Mouse (Mus musculus) hindbrain, postnatal 0 days (tissue): Measurements from ENCODE around the gene Ildr1. TPM values are rescaled to one million over a fixed set of nuclear protein-coding genes. Genes with fewer than 3 reads are reported as not detected.

Source experiments
- ATAC-seq: fragments of 200-750 bp; cut with Nextera tagmentation; 2 replicates; pipeline ENCODE4 v1.8.0; 2017; ENCODE audit warnings: mild to moderate bottlenecking, moderate TSS enrichment, moderate library complexity
- DNase-seq: peaks from one replicate; pipeline ENCODE4 v3.0.0-alpha.2; 2015; ENCODE audit warnings: low spot score
- H3K27ac ChIP-seq: fragments of 300-500 bp; sonication (generic); 2 replicates; pipeline ENCODE4 v1.5.1; 2014; ENCODE audit warnings: mild to moderate bottlenecking
- H3K27me3 ChIP-seq: fragments of 300-500 bp; sonication (generic); 2 replicates; pipeline ENCODE4 v1.6.1; 2014; ENCODE audit warnings: low read length, mixed read lengths; ENCODE audit not compliant: insufficient read depth
- H3K36me3 ChIP-seq: fragments of 300-500 bp; sonication (generic); 2 replicates; pipeline ENCODE4 v1.6.1; 2014; ENCODE audit warnings: low read length, mixed read lengths; ENCODE audit not compliant: insufficient read depth
- H3K4me1 ChIP-seq: fragments of 300-500 bp; sonication (generic); 2 replicates; pipeline ENCODE4 v1.6.1; 2014; ENCODE audit warnings: antibody characterized with exemption, low read length, mixed read lengths; ENCODE audit not compliant: insufficient read depth
- H3K4me2 ChIP-seq: fragments of 300-500 bp; sonication (generic); 2 replicates; pipeline ENCODE4 v1.6.1; 2014; ENCODE audit warnings: low read depth, mild to moderate bottlenecking, low read length, moderate library complexity, mixed read lengths
- H3K4me3 ChIP-seq: fragments of 300-500 bp; sonication (generic); 2 replicates; pipeline ENCODE4 v1.5.1; 2014; ENCODE audit warnings: low read length
- H3K9ac ChIP-seq: fragments of 300-500 bp; sonication (generic); replicated peaks from 2 replicates; pipeline ENCODE4 v1.6.1; 2014; ENCODE audit warnings: mild to moderate bottlenecking, low read length, moderate library complexity, mixed read lengths
- H3K9me3 ChIP-seq: fragments of 300-500 bp; sonication (generic); 2 replicates; pipeline ENCODE4 v1.6.1; 2016; ENCODE audit warnings: low read length, mixed read lengths
- CTCF ChIP-seq: IDR thresholded peaks from 2 replicates; pipeline ENCODE4 v1.5.1; 2016; ENCODE audit warnings: antibody characterized with exemption, control low read depth, low read depth
- WGBS: fragments of 180-500 bp; shearing (Covaris S2); extraction: QIAGEN DNeasy Blood & Tissue Kit; methylation state at CpG from one replicate; pipeline ENCODE4 v1.1.7; 2014; 5-methylcytosine and 5-hydroxymethylcytosine counted together
- polyA plus RNA-seq: library from polyadenylated mRNA; unstranded; fragments of >200 nt; fragmentation: Nextera tagmentation; extraction: Ambion mirVana; gene quantifications from 2 replicates; pipeline ENCODE4 v1.2.1, GENCODE M21; 2015
- total RNA-seq: library from RNA; depleted of rRNA; stranded (reverse); fragments of >200 nt; gene quantifications from 2 replicates; pipeline ENCODE4 v1.2.3, GENCODE M21; 2014

The Ildr1 gene
- total and polyA plus RNA-seq, 2 experiments from 2014 or later: 1.1 to 1.2 TPM

DNA sequence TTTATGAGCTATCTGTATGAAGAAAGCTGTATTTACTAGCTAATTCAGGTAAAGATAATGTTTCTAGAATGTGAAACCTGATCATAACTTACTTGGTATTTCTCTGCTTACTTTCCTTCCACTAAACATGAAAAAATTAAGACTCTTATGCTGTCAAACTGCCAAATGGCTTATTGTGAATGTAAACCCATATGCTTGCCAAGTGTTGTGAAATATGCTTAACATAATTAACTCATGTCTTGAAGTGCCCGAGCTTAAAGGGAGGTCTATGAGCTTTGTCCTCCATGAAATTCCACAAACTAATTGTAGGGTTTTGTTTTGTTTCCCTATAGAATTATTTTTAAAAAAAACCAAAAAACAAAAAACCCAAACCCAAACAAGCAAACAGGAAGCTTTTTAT is 40.0 kb downstream of the Ildr1 start:
- Histone ChIP-seq H3K27ac (no peak overlapping the region), H3K27me3 (no peaks in the 10 kb centered on the region), H3K4me1 (no peaks in the 10 kb centered on the region), H3K9me3 (no peaks in the 10 kb centered on the region), H3K4me2 (no peak overlapping the region), H3K4me3 (no peak overlapping the region), H3K9ac (no peak overlapping the region), H3K36me3 (no peaks in the 10 kb centered on the region)
- peak; percentile 11 for DNase-seq
- WGBS: 47% methylated on average over 1 of the region's 1 CpGs
- no peak for TF ChIP-seq CTCF
- no peak for ATAC-seq

- Histone ChIP-seq H3K4me3 (no peak overlapping the region), H3K4me1 (no peaks in the 10 kb centered on the region), H3K9me3 (no peaks in the 10 kb centered on the region), H3K27me3 (no peaks in the 10 kb centered on the region), H3K36me3 (no peaks in the 10 kb centered on the region), H3K9ac (no peak overlapping the region), H3K4me2 (no peak overlapping the region), H3K27ac (no peak overlapping the region)
- peak; percentile 14 for TF ChIP-seq CTCF
- ATAC-seq (no peak), DNase-seq (no peak)
- 87% methylated on average over 3 of the region's 3 CpGs for WGBS
Measured at GRCm38 (mm10) chr16:36735421-36735820, 41.6 kb downstream of the Ildr1 start.

DNA sequence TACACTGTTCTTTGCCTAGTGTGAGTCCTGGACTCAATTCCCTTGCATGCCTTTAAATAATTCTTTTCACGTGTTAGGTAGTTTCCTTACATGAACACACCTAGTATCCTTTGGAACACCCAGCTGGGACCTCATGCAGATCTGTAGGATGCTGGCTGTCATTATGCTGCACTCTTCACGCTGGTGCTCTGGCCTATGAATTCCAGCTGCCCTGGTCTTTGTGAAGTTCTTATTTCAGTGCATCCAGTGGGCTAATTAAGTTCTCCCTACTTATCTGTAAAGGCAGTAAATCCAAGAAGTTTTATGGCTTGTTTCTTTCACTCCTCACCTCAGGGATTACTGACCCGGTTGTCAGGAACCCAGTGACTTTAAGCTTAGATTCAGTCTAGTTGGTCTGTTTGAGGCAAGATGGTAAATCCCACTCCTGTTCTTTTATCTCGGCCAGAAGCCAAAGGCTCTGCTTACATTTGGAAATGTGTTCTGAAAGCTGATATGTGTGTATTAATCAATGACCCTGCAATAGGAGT is 45.7 kb downstream of the Ildr1 start:
- Histone ChIP-seq H3K4me2 (no peak overlapping the region), H3K9ac (no peak overlapping the region), H3K4me3 (no peak overlapping the region), H3K27ac (no peak overlapping the region), H3K4me1 (no peaks in the 10 kb centered on the region), H3K27me3 (no peaks in the 10 kb centered on the region), H3K9me3 (no peaks in the 10 kb centered on the region), H3K36me3 (no peaks in the 10 kb centered on the region)
- ATAC-seq: no peak
- TF ChIP-seq CTCF: no peak
- no peak for DNase-seq
- WGBS: 69% methylated on average over 4 of the region's 4 CpGs

- no peak for DNase-seq
- no peak overlapping the region for H3K4me3 ChIP-seq
- H3K4me2 ChIP-seq: no peak overlapping the region
- H3K27me3 ChIP-seq: no peaks in the 10 kb centered on the region
- no peak for ATAC-seq
- WGBS: 93% methylated on average over 8 of the region's 8 CpGs
- H3K9ac ChIP-seq: no peak overlapping the region
- H3K36me3 ChIP-seq: no peaks in the 10 kb centered on the region
- no peak for TF ChIP-seq CTCF
- no peaks in the 10 kb centered on the region for H3K4me1 ChIP-seq
- no peaks in the 10 kb centered on the region for H3K9me3 ChIP-seq
- no peak overlapping the region for H3K27ac ChIP-seq
Measured at GRCm38 (mm10) chr16:36743580-36743979, 49.8 kb downstream of the Ildr1 start.

DNA sequence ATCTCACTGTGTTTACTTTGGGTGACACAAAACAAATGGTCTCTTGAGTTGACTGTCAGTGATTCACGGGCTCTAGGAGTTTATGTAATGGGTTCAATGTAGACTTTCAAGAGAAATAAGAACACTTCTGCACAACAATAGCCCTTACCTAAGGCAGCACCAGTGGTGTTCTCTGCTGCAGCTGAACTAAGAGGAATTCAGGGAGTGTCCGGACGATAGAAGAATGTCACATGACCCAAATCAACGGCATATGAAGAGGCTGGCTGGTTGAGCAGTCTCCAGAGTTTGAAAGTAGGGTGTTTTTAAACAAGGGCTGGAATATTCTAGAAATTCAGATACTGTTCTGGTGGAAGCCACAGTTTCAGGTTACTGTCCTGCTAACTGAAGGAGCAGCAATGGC is 53.3 kb downstream of the Ildr1 start:
- Histone ChIP-seq H3K4me2 (no peak overlapping the region), H3K4me1 (no peaks in the 10 kb centered on the region), H3K27me3 (no peaks in the 10 kb centered on the region), H3K9me3 (no peaks in the 10 kb centered on the region), H3K4me3 (no peak overlapping the region), H3K27ac (no peak overlapping the region), H3K36me3 (no peaks in the 10 kb centered on the region), H3K9ac (no peak overlapping the region)
- no peak for TF ChIP-seq CTCF
- 88% methylated on average over 4 of the region's 4 CpGs for WGBS
- ATAC-seq (no peak), DNase-seq (no peak)

DNA sequence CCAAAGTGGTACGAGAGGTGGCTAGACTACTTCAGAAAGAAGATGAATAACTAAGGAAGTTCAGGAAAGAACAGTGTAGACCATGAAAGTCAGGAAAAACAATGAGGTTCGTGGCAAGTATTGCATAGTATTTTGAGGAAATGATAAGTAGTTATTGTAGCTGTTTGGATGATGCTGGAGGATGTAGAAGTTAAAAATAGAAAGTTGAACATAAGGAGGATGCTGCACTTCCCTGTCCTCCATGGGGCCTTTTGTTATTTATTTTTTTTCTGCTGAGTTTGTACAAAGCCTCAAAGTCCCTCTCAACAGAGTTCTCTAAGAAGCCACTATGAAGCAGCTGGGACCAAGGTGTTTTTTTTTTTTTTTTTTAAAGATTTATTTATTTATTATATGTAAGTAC is 54.0 kb downstream of the Ildr1 start:
- H3K9ac ChIP-seq: no peak overlapping the region
- 80% methylated on average over 2 of the region's 2 CpGs for WGBS
- H3K4me2 ChIP-seq: no peak overlapping the region
- no peak overlapping the region for H3K27ac ChIP-seq
- H3K27me3 ChIP-seq: no peaks in the 10 kb centered on the region
- H3K4me1 ChIP-seq: no peaks in the 10 kb centered on the region
- no peak for TF ChIP-seq CTCF
- H3K9me3 ChIP-seq: no peaks in the 10 kb centered on the region
- ATAC-seq (no peak), DNase-seq (no peak)
- H3K36me3 ChIP-seq: no peaks in the 10 kb centered on the region
- H3K4me3 ChIP-seq: no peak overlapping the region

DNA sequence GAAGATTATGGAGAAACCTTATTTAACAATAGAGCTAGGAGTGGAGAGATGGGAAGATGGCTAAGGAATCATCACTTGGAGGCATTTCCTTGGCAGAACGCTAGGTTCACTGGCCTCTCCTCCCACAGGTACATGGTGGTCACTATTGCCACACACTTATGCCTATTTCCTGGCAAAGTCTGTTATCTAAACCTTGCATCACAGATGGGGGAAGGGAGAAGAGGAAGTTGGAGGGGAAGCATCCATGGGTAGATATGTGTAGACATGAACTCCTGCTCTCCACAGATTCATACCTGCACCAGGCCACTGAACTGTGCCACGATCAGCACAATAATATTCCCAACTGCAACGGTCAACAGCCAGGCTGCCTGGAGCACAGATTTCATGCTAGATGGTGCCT is 58.2 kb downstream of the Ildr1 start:
- no peaks in the 10 kb centered on the region for H3K9me3 ChIP-seq
- no peaks in the 10 kb centered on the region for H3K27me3 ChIP-seq
- DNase-seq (no peak), ATAC-seq (no peak)
- no peak overlapping the region for H3K4me3 ChIP-seq
- H3K27ac ChIP-seq: no peak overlapping the region
- WGBS: 93% methylated on average over 3 of the region's 3 CpGs
- no peak overlapping the region for H3K4me2 ChIP-seq
- H3K4me1 ChIP-seq: no peaks in the 10 kb centered on the region
- no peak for TF ChIP-seq CTCF
- no peaks in the 10 kb centered on the region for H3K36me3 ChIP-seq
- no peak overlapping the region for H3K9ac ChIP-seq
